Mouse (Mus musculus): Measurements from ENCODE around the gene Lrrc75b.

Gene Lrrc75b

DNA sequence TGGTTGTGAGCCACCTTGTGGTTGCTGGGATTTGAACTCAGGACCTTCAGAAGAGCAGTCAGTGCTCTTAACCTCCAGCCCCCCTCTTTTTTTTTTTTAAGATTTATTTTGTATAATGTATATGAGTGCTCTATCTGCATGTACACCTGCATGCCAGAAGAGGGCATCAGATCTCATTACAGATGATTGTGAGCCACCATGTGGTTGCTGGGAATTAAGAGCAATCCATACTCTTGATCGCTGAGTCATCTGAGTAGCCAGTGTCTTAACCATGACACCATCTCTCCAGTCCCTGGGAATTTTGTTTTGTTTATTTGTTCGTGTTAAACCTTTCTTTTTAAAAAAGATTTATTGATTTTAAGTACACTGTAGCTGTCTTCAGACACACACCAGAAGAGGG is 6.6 kb upstream of the Lrrc75b start:
- DNase-seq = peak; percentile 42

DNA sequence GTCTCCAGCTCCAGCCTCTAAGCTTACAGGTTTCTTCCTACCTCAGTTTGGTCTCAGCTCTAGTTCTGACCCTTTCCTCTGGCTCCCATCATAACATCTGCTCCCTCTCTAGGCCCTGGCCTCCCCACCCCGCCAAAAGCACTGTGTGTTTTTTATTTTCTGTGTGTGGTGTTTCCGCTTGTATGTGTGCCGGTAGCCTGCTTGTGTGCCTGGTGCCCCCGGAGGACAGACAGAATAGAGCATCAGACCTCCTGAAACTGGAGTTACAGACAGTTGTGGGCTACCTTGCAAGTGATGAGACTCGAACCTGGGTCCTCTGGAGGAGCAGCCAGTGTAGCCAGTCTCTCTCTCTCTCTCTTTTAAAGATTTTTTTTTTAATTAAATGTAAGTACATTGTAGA is 6.2 kb upstream of the Lrrc75b start:
- no peak for DNase-seq

DNA sequence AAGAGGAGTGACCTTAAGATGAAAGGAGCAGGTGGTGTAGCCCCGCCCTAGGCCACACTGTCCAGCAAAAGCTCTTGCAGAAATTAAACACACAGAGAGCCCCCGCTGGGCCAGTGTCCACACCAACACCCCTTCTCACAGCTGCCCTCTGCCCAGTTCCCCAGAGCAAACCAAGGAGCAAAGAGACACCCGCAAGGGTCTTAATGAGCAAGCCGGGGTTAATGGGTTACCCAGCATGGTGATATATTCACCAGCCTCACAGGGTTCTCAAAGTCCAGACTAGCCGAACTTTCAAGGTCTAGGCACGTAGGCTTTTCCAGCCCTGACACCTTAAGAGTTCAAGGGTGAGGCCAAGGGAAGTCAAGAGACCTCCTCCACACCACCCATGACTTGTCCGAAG is 5.8 kb upstream of the Lrrc75b start:
- DNase-seq = peak; percentile 87

DNA sequence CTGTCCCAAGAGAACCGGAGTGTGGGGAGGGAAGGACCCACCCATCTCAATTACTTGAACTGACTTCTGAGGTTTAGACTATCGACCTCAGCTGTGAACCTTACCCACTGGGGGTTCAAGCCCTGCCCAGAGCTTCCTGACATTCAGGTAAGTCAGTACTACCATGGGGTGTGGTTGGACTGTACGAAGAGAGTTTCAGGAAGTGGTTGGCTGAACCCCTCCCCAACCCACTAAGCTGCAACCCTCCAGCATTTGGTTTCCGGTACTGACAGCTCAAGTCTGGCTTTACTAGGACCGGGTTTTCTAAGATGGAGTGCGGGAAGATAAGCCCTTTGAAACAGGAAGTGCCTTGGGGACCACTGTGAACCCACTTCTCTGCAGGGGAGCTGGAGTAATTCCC is 5.3 kb upstream of the Lrrc75b start:
- peak; percentile 88 for DNase-seq

DNA sequence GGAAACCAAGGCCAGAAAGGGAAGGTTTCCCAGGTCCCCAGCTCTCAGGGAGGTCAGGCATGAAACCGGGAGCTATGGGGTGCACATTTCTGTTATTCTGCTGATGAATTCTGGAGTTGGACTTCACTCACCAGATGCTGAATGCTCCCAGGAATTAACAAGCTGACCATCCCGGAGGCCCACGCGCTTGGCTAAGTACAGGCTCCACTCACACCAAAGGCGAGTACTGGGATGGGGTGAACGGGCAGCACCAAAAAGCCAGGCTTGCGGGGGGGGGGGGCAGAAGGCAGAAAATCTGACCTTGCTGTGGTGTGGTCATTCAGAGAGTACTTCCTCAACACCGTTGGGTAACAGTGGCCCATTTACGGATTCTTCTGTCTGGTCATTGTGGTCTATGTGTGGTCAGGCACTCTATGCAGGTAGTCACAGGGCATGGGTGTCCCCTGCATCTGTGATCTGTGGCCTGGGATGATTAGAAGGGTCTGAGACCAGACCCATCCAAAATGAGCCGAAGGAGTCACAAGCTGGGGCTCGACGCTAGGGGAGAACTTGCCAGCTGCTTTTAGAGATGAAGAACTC is 4.6 kb upstream of the Lrrc75b start:
- peak; percentile 58 for DNase-seq

DNA sequence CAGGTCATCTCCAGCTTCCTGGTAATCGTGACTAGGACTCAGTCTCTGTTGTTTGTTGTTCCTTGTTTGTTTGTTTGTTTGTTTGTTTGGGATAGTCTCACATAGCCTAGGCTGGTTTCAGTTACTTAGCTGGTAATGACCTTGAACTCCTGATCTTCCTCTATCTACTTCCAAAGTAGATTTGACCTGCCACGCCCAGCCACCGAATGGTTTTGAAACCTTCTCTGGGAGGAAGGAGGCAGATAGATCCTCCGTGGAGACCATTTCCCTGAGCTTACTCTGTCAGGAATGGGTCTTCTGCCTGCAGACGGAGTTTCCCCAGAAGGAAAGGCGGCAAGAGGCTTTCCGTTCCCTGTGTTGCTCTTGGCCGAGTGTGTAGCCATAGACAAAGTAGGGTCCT is 2.5 kb upstream of the Lrrc75b start:
- peak; percentile 64 for DNase-seq

DNA sequence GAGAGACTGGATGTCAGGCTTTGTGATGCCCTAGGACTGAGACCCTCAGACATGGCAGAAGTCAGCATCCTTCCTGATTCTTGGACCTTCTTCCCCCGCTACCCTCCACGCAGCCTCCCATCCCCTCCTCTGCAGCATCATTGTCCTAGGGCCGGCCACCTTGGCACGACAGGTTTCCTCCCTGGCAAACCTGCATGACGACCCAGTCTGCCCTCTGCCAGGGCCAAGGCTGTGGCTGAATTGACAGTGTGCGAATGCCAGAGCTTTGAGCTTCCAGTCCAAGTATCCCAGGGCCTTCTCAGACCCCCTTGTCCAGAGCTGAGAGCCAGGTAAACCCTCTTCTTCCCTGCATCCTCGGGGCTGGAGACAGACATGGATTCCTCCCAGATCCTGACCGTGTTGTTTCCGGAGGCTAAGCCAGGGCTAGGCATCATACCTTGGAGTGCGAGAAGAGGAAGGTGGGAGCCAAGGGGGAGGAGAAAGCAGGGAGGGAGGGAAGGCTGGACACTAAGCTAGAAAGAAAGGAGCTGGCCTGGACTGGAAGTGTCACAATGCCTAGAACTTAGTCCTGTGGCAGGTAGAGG is 1.0 kb upstream of the Lrrc75b start, which contains the start of gene Ggt1:
TSS of gene Ggt1 (plus strand) at position 534 of the 584 bp plus-strand sequence.
- peak; percentile 86 for DNase-seq

DNA sequence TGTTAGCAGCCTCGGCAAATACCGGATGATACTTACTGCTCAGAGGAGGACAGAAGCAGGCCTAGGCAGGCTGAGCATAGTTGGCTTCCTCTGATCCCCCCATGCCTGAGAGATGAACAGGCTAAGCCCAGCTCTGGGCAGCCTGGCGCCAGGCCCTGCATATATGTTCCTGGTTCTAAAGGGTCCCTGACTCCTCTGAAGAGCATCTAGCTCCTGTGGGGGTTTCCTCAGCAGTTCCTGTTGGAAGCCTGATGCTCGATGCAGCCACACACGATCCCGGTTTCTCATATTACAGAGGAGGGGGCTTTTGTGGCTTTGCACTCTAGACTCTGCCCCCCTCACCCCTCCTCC is 394 bp upstream of the Lrrc75b start:
- DNase-seq = peak; percentile 88

DNA sequence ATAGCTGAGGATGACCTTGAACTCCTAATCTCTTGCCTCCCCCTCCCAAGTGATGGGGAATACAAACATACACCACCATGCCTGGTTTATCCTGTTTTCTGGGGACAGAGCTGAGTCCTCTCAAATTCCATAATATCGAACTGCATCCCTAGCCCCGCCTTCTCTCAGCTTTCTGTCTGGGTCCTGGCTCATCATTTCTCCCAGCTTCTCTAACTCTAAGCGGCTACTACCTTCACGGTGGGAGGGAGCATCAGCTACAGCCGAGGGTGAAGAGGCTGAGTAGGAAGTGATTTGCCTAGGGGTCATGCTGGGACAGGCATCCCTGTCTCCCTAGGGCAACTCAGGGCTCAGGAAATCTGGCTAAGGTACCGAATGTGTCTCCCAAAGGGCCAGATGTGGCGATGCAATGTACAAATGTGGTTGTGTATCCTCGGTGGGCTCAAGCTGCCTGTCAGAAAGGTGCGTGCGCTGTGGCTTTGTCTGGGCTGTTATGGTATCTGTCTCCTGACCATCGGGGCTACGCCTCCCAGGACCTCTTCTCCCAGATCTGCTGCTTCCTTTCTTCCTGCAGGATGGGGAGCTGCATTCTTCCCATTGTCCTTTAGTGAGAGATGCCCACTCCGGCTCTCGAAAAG is 972 bp downstream of the Lrrc75b start:
- peak; percentile 88 for DNase-seq

DNA sequence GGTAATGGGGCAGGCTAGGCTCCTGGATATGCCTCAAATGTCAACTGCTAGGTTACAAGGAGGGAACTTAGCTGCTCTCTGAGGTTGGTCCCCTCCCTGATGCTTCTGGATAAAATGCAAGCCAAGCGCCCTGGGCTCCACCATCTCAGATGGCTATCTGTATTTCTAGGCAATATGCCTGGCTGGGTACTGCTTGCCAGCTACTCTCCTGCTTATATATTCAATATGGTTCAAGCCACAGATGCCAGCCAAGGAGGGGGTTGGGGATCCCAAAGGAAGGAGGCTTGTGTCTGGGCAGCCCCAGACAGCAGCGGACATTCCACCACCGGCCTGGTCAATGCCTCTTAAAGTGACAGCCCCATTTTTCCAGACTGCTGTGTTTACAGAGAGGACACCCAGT is 1.6 kb downstream of the Lrrc75b start:
- peak; percentile 87 for DNase-seq

DNA sequence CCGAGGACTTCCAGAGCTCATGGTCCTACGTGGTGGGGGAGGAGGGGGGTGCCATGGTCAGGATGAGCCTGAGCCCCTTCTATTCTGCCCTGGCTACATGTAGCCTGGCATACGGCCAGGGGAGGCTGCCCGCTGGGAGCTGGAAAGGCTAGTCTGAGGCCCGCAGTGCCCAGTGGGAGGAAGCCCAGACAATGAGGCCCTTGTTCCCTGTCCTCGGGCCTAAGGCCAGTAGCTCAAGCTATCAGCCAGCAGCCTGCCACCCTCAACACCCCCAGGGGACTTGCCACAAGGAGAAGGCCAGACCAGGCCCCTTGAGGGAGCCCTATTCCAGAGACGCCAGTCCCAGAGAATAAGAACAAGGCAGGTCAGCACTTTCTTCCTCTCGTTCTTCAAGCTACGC is 4.1 kb downstream of the Lrrc75b start:
- peak; percentile 88 for DNase-seq

DNA sequence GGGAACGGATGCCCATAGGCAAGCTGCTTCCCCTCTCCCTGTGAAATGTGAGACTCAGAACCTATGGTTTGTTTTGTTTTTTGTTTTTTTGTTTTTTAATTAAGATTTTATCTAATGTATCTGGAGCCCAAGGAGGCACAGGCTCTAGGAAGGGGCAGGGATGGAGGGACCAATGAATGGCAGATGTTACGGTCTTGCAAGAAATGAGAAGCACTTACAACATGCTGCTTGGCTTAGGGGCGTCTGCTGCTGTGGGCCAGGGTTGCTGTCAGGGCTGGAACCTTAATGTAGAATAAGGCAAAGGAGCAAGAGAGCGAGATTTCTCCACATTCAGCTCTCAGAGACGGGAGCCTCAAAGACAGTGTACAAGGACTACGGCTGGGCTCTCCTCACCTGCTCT is 4.6 kb downstream of the Lrrc75b start:
- DNase-seq = peak; percentile 70

DNA sequence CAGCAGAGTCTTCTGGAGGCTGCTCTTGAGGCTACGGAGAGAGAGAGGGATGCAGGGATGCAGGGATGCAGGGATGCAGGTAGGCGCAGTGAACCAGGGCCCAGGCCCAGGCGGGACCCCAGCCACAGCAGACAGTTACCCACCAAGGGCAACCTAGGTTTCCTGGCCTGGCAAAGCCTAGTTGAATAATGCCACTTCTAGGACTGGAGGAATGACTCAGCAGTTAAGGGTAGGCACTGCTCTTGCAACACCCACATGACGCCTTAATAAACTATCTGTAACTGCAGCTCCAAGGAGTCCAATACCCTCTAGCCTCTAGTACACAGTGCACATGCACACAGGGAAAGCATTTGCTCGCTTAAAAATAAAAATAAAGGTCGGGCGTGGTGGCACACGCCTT is 6.0 kb downstream of the Lrrc75b start:
- peak; percentile 71 for DNase-seq

DNA sequence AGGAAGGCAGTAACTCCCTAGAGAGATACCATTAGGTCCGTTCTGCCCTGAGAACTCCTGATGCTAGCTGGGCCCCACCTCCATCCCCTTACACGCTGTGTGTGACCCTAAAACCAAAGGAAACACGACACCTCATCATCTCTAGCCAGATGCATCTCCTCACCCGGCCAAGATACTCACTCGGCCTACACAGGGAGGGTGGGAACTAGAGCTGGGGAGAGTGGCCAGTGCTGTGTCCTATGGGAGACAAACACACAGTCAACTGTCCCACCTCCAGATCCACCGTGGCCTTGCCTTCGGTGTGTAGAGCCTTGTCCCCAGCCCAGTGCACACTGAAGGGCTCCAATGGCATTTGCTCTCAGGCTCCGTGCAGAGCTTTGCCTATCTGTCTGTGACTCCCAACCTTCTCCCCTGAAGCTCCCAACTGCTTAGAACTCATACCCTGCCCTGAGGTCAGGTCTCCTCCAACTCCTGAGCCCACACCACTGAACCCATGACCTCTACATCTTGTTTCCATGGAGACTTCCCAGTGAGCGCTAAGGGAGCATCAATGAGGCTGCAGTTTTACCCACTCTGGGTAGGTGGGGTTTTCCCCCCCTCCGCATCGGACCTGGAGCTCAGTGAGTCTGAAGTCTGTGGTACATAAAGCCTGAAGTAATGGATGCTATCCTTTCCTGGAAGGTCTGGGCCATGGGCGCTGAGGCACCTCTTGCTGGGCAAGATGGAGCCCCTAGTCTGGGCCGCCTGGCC is 7.3 kb downstream of the Lrrc75b start:
- DNase-seq = peak; percentile 80

DNA sequence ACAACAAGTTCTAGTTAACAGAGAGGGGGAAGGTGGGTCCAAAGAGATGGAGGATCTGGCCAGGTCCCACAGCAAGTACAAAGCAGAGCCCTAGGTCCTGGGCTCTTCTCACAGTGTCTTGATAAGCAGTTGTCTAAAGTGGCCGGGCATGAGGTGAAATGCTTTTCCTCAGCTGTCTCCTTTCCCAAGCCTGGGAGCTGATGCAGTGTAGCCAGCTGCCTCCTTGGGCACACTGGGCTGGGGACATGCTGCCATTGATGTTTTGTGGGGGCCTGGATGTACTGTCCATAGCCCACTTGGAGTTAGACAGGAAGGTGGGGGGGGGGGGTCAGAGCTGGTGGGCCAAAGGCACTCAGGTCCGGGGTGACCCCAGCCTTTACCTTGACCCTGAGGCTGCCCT is 8.0 kb downstream of the Lrrc75b start:
- DNase-seq = peak; percentile 74

DNA sequence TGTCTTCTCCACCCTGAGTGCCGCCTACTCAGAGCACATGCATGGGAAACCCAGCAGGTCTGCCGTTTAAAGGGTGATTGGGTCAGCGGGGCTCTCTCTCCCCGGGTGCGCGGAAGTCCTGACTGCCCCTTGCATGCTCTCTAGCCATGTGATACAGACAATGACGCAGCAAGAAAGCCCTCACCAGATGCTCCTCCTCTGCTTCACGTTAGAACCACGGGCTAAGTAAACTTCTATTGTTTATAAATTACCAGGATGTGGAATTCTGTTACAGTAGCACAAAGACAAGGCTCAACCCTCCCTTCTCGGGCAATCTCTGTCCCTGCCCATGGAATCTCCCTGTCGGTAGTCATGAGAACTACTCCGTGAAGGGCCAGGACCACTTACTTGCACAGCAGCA is 9.0 kb downstream of the Lrrc75b start:
- peak; percentile 82 for DNase-seq

DNA sequence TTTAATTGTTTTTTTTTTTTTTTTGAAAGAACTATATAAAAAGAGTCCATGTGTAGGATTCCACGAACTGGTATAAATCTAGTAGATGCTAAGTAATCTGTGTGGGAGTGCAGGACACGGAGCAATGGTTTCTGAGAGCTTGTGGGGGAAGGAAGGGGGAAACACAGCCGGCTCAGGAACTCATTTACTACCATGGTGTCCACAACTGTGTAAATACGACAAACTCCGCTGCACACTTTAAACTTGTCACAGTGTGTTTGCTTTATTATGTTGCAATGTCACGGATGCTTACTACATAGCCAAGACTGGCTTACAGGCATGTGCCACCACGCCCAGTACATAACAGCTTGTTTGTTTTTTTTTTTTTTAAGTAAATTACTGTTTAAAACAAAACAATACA is 10.2 kb downstream of the Lrrc75b start:
- DNase-seq = peak; percentile 19

DNA sequence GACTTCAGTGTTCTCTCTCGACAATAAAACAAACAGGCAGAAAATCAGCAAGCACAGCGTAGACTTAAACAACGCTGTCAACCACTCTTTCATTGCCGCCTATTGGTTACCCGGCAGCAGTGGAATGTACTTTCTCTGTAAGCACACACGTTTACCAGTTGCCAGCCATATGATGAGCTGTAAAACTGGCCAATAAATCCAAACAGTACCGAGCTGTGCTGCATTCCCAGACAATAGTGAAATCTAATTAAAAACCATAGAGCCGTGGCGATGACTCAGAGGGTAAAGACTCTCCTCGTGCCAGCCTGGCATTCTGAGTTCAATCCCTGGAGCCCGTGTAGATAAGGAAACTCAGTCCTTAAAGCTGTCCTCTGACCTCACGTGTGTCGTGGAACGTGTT is 11.6 kb downstream of the Lrrc75b start:
- peak; percentile 79 for DNase-seq

DNA sequence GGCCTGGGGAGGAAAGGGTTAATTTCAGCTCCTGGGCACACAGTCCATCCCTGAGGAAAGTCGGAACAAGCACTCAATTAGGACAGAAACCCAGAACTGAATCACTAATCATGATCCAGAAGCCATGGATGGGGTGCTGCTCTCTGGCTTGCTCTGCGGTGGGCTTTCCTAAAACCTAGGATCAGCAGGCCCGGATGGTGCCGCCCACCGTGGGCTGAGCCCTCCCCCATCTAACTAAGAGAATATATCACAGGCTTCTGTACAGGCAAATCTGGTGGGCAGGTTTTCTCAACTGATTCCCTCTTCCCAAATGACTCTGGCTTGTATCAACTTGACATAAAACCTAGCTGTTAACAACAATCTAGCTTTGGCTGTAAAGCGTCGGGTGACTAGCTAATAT is 12.2 kb downstream of the Lrrc75b start:
- peak; percentile 59 for DNase-seq

DNA sequence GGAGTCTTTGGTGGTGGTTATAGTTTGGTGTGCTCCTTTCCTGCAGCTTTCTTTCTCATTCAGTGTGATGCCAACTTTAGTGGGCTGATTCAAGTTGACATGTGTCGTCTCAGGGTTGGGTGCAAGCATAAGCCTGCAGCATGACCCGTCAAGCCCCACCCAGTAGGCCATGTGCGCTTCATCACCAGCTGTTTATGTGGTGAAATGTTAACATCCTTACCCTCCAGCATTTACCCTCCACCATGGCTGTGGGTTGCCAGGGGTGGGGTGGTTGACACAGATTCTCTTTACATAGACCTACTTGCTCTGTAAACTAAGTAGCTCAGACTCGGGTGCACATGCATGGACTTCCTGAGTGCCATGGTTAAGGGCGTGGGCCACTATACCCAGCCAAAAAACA is 24.0 kb downstream of the Lrrc75b start:
- peak; percentile 75 for DNase-seq

DNA sequence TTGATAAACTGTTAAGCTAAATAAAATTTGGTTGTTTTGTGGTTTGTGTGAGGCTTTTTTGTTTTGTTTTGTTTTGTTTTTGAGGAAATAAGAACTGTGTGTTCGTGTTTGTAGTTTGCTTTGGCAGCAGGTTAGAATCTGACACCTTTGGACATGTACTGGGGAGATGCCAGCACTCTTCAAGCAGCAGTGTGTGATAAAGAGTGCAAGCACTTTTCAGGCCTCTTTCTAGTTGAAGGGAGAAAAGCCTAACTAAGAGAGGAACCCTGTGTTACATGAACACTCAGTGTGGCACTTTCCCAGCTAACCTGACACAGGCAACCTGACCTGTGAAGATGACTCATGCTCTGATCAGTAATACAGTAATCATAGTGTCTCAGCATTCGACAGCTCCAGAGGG is 24.7 kb downstream of the Lrrc75b start:
- peak; percentile 92 for DNase-seq

DNA sequence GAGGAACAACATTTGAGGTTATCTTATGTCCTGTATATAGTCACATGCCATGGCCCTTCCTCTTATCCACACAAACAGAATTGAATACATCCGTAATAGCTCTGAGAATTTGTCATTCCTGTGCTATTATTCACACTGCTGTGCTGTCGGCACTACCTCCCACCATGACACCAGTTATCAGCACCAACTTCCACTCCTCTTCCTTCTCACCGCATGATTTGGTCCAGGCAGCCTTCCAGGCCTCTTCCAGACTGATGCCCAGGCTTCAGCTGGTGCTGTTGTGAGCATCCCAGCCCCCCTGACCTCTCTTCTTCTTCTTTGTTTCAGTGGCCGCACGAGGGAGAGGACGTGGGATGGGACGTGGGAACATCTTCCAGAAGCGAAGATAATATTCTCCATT is 25.2 kb downstream of the Lrrc75b start:
- DNase-seq = peak; percentile 97

DNA sequence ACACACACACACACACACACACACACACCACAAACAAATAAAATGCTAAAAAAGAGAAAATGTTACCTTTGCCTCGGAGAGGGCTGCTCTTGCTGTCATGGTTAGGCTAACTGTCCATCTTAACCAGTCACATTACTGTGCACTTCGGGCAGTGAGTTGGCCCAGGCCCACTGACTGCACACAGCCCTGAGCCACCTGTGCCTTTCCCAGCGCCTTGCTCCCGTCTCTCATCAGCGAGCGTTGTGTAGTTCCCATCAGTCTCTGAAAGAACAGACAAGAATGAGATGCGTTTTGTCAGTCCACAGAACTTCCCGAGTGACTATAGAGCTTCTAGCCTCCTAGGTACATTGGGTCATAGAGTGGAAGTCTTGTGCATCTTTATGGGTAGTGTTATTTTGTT is 25.9 kb downstream of the Lrrc75b start:
- peak; percentile 85 for DNase-seq

DNA sequence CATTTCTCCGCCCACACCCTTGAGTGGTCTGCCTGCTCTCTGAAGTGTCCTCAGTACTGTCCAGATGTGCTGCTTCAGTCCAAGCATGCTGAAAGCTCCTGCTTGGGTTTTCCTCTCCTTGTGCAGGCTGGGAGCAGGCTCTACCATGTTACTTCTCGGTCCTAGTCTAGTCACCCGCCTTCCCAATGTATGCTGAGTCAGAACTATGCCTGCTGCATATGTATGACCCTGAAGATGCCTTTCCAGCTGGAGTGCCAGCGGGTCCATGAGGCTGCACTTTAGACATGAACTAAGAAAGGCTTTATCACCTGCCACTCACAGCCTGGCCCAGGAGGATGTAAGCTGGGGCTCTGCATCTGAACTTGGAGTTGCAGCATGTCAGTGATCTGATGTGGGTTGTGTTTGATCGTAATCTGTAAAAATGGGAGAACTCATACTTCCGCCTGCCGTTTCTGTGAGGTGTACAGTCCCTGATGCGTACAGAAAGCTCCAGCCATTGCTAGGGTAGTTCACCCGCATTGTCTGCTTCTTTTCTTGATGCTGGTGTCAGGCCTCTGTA is 28.5 kb downstream of the Lrrc75b start:
- peak; percentile 80 for DNase-seq

Measured in heart, adult 11 months (tissue).